Mouse (Mus musculus) E14TG2a.4 (cell line): ENCODE results near the gene Per3.
A peak's percentile ranks its signal among the peaks of the same experiment; 100 is the strongest.

Experiments used
- H3K27me3 ChIP-seq: 2 replicates; pipeline ENCODE4 v1.6.1; 2014; ENCODE audit warnings: low read length, control low read depth; ENCODE audit not compliant: insufficient read depth
- H3K36me3 ChIP-seq: 2 replicates; pipeline ENCODE4 v1.6.1; 2014; ENCODE audit warnings: low read length, control low read depth; ENCODE audit not compliant: insufficient read depth
- H3K4me1 ChIP-seq: replicated peaks from 2 replicates; pipeline ENCODE4 v1.6.1; 2014; ENCODE audit warnings: low read depth, low read length, control low read depth
- H3K4me3 ChIP-seq: replicated peaks from 2 replicates; pipeline ENCODE4 v1.5.1; 2014; ENCODE audit warnings: mild to moderate bottlenecking, low read length
- H3K9me3 ChIP-seq: 2 replicates; pipeline ENCODE4 v1.6.1; 2014; ENCODE audit warnings: low read length, control low read depth
- CTCF ChIP-seq: conservative IDR thresholded peaks from 2 replicates; pipeline ENCODE4 v1.5.1; 2014; ENCODE audit warnings: low read length
- NANOG ChIP-seq: IDR thresholded peaks from 2 replicates; pipeline ENCODE4 v1.6.1; 2014; ENCODE audit warnings: borderline replicate concordance, low read length, mixed read lengths
- POU5F1 ChIP-seq: IDR thresholded peaks from 2 replicates; pipeline ENCODE4 v1.6.1; 2014; ENCODE audit warnings: low read length, borderline replicate concordance

The Per3 gene

GRCm38 (mm10) chr4:151073108-151073744, 28.8 kb upstream of the Per3 start:
- TF ChIP-seq CTCF, result peak; percentile 56
- no peak for TF ChIP-seq POU5F1
- no peak overlapping the region for H3K4me3 ChIP-seq

GRCm38 (mm10) chr4:151070962-151071361, 26.5 kb upstream of the Per3 start:
- no peaks in the 10 kb centered on the region for H3K27me3 ChIP-seq
- TF ChIP-seq CTCF, result no peak
- TF ChIP-seq POU5F1, result no peak
- no peak for TF ChIP-seq NANOG
- no peaks in the 10 kb centered on the region for H3K9me3 ChIP-seq
- peaks cover 2% of the 10 kb centered on the region; the same call in 1 of the 2 replicates for H3K4me1 ChIP-seq
- no peak overlapping the region for H3K4me3 ChIP-seq
- H3K36me3 ChIP-seq, result peaks cover 79% of the 10 kb centered on the region

More at GRCm38 (mm10) chr4:151073108-151073744, 28.8 kb upstream of the Per3 start:
- Histone ChIP-seq H3K9me3 (no peaks in the 10 kb centered on the region), H3K27me3 (no peaks in the 10 kb centered on the region), H3K4me1 (peaks cover 2% of the 10 kb centered on the region; the same call in 1 of the 2 replicates), H3K36me3 (peaks cover 92% of the 10 kb centered on the region)

GRCm38 (mm10) chr4:151068751-151069150, 24.3 kb upstream of the Per3 start:
- Histone ChIP-seq H3K9me3 (no peaks in the 10 kb centered on the region), H3K27me3 (no peaks in the 10 kb centered on the region), H3K4me3 (no peak overlapping the region), H3K36me3 (peaks cover 57% of the 10 kb centered on the region), H3K4me1 (0 out of 2 replicates have a peak, but pooled peaks cover 2% of the 10 kb centered on the region)
- TF ChIP-seq POU5F1 (no peak), CTCF (peak; percentile 11; the same call in 1 of the 2 replicates)

GRCm38 (mm10) chr4:151059566-151059965, 15.1 kb upstream of the Per3 start:
- no peak overlapping the region for H3K4me3 ChIP-seq
- peaks cover 9% of the 10 kb centered on the region; the same call in 1 of the 2 replicates for H3K9me3 ChIP-seq
- no peaks in the 10 kb centered on the region for H3K27me3 ChIP-seq
- H3K36me3 ChIP-seq, result peaks cover 24% of the 10 kb centered on the region
- TF ChIP-seq CTCF, result no peak
- no peak for TF ChIP-seq POU5F1
- no peak for TF ChIP-seq NANOG
- H3K4me1 ChIP-seq, result peaks cover 18% of the 10 kb centered on the region

- Histone ChIP-seq H3K4me1 (peaks cover 18% of the 10 kb centered on the region), H3K4me3 (peak overlapping the region; percentile 98), H3K27me3 (no peaks in the 10 kb centered on the region), H3K36me3 (peaks cover 32% of the 10 kb centered on the region), H3K9me3 (peaks cover 9% of the 10 kb centered on the region; the same call in 1 of the 2 replicates)
- TF ChIP-seq CTCF (no peak), POU5F1 (no peak), NANOG (no peak)
Measured at GRCm38 (mm10) chr4:151058634-151059033, 14.2 kb upstream of the Per3 start.

- TF ChIP-seq CTCF (no peak), NANOG (no peak)
- H3K4me1 ChIP-seq, result peaks cover 18% of the 10 kb centered on the region
- H3K4me3 ChIP-seq, result peak within 1 kb of the TSS; percentile 98
- peaks cover 9% of the 10 kb centered on the region; the same call in 1 of the 2 replicates for H3K9me3 ChIP-seq
- no peaks in the 10 kb centered on the region for H3K27me3 ChIP-seq
- peaks cover 32% of the 10 kb centered on the region for H3K36me3 ChIP-seq
Measured at GRCm38 (mm10) chr4:151057347-151058321, 13.2 kb upstream of the Per3 start, which contains the start of gene Vamp3. Vamp3 (minus strand) TSS chr4:151057963.

- TF ChIP-seq CTCF (no peak), NANOG (no peak), POU5F1 (no peak)
- peaks cover 77% of the 10 kb centered on the region for H3K36me3 ChIP-seq
Measured at GRCm38 (mm10) chr4:151051162-151051561, 6.7 kb upstream of the Per3 start.

GRCm38 (mm10) chr4:151046524-151046923, 2.1 kb upstream of the Per3 start:
- Histone ChIP-seq H3K4me3 (no peak overlapping the region), H3K36me3 (peaks cover 43% of the 10 kb centered on the region), H3K27me3 (peaks cover 11% of the 10 kb centered on the region), H3K4me1 (peaks cover 21% of the 10 kb centered on the region), H3K9me3 (no peaks in the 10 kb centered on the region)
- no peak for TF ChIP-seq NANOG
- no peak for TF ChIP-seq POU5F1

More at GRCm38 (mm10) chr4:151051162-151051561, 6.7 kb upstream of the Per3 start:
- Histone ChIP-seq H3K4me1 (no peaks in the 10 kb centered on the region), H3K9me3 (no peaks in the 10 kb centered on the region), H3K4me3 (no peak overlapping the region), H3K27me3 (no peaks in the 10 kb centered on the region)
